Mouse (Mus musculus): ENCODE results near the gene Traf1. TPM values are rescaled to one million over a fixed set of nuclear protein-coding genes. Genes with fewer than 3 reads are reported as not detected.

Gene Traf1
- polyA plus RNA-seq, 1 experiment: 6.6 TPM

DNA sequence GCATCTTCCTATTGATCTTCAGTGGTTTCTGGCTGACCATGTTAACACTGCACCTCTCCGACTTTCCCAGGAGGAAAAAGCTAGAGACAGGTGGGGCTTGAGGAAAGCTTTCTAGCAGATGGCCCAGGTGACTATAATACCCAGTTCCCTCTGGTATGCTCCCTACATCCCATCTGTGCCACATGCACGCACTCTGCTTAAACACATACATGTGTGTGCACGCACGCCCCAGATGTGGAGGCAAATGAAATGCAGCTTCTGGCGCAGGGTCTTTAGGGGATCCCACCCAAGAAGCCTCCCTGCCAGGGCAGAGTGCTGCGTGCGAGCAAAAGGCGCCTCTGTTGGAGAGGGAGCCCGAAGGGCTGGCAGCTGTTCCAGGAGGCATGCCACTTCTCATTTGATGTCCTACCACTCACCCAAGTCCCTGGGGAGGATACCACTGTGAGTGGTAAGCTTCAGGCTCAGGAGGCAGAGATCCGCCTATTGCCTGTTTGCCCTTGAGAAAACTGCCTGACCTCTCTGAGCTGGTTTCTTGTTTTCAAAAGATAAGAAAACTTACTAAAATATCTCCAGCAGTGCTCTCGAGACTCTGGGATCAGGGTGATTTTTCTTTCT lies 20.4 kb downstream of the Traf1 start:
- DNase-seq (ENCODE audit: low spot score): no peak

DNA sequence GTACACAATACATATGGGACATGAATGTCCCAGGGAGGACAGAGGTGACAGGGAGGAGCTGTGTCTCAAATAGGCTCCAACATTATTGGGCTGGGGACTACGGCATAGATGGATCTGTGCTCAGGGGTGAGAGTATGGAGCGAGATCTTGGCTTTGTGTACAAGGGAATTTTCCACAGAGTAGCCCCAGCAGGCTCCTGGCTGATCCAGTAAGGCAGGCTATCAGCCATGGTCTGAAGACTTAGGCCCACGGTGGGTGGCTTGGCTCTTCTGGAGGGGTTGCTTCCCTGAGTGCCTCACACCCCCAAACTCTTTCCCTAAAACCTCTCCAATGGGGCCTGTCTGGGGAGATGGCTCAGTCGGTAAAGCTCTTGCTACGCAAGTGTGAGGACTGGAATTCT lies 21.3 kb downstream of the Traf1 start:
- DNase-seq (ENCODE audit: low spot score): no peak

DNA sequence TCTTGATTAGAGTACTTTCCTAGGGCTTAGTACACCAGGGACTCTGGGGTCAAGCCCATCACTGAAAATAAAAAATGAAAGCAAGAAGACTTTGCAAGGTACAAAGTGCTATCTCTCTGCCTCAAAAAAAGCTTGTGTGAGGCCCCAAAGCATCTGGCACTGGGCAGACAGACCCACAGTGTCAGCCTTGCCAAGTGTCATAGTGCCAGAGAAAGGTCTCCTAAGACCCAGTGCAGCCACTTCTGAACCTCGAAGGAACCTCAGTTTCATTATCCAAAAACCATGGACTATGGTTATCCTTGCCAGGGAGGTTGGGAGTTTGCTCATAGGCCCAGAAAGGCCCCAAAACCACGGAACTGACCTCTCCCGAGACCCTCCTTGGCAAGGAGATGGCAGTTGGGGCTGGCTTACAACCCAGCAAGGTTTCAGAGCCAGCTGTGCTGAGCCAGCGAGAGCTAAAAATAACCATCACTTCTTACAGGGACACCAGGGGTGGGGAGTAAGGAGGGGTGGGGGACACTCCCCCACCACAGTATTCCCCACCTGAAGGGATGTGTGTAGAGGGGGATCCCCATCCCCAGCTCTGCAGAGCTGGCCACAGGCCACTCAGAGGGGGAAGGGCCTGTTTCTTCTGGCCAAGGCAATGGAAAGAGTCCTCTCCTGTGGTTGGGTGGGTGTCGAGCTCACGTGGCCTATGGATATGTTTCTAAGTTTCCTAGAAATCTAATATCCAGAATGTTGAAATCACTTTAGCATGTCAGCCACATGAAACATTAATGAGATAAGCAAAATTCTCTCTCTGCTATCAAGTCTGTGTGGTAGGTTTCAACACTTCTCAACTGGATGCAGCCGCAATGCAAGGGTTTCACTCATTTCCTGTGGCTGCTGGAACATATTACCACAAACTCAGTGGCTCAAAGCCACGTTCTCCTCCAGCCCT lies 23.0 kb downstream of the Traf1 start:
- DNase-seq (ENCODE audit: low spot score): no peak

DNA sequence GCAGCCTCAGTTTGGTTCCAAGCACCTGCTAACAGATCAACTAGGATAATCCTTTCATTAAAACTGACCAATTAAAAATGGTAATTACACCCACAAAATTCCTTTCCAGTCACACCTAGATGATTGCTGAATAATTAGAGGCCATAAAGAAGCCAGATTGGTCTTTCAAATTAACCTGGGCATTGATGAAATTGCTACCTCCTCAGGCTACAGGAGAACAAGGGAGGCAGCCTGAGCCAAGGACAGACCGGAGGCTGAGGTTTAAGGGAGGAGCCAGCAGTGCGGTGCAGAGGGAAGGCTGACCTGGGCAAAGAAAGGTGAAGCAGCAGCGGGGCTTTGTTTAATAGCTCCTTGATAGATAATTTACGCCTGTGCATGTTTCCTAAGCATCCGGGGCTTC lies 24.1 kb downstream of the Traf1 start:
- DNase-seq (ENCODE audit: low spot score): no peak

DNA sequence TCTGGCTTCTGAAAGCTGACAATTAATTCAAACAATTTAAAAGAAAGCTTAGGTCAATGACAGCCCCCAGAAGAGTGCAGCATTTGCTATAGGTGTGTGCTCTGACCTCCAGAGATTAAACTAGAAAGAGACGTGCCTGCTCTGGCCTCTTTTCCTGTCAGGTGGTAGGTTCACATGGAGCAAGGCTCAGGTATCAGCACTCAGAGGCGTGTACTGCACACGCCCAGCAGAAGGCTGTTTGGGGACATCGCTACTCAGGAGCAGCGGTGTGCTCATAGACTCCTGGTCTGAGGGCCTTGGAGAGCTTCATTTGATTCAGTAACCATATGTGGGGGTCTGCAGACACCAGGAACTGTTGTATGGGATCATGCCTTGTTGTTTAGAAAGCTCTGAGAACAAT lies 34.3 kb downstream of the Traf1 start:
- DNase-seq (ENCODE audit: low spot score): no peak

DNA sequence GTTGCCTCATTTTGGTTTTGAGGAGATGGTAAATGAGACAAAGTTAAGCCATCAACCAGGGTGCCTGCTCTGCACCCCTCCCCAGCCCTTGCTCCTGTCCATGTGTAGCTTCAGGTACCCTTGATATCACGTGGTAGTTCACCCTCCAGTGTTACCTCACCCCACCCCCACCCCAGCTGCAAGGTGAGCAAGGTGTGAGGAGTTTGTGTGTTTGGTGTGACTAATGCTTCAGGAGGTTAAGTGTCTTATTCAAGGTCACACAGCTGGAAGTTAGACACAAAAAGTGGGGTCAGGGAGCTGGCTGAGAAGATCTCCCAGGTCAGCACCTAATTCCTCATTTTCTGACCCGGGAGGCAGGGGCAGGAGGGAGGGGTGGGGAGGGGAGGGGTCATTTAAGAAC lies 38.8 kb downstream of the Traf1 start:
- DNase-seq (ENCODE audit: low spot score): no peak

DNA sequence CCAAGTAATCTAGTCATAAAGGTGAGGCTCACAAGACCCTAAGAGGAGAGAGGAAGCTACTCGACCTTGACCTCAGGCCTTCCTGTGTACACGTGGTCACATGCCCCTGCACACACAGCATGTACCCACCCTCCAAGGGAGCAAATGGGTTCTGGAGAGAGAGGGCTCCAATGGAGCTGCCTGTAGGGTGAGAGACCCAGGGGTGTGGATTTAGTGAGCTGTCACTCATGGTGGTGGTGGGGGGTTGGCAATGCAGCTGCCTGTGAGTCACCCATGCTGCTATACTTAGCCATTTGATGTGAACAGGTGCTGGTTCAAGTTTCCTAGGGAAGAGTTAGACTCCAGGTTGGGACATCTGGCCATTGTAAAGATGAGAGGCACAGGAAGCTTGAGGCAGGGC lies 41.4 kb downstream of the Traf1 start:
- DNase-seq (ENCODE audit: low spot score): no peak

DNA sequence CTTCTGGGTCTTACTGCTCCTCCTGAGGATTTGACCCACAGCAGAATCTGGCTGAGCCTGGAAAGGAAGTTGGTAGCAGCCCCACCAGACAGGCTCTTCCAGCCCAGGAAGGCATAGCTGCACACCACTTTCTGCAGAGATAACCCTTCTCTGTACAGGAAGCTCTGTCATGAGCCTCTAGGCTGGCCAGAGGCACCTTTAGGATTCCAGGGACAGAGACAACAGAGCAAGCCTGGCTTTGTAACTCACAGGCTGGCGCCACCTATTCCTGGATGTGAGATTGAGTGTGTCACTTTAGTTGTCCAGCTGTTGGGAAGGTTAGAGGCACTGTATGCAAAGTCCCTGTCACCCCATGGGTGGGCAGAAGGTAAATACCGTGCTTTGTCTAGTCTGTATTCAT lies 46.5 kb downstream of the Traf1 start:
- DNase-seq (ENCODE audit: low spot score): no peak

DNA sequence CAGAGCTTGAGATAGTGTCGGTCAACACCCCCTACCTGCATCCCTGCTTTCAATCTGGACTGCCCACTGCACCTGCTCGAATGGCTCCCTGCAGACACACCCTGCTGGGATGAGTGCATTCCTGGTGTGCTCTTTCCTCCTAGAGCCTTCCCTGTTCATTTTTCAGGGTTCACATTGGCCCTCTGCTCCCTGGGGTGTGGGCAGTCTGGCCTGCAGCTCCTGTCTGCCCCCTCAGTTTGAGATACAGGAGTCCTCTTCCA lies 46.8 kb downstream of the Traf1 start:
- no peak for DNase-seq (ENCODE audit: low spot score)

DNA sequence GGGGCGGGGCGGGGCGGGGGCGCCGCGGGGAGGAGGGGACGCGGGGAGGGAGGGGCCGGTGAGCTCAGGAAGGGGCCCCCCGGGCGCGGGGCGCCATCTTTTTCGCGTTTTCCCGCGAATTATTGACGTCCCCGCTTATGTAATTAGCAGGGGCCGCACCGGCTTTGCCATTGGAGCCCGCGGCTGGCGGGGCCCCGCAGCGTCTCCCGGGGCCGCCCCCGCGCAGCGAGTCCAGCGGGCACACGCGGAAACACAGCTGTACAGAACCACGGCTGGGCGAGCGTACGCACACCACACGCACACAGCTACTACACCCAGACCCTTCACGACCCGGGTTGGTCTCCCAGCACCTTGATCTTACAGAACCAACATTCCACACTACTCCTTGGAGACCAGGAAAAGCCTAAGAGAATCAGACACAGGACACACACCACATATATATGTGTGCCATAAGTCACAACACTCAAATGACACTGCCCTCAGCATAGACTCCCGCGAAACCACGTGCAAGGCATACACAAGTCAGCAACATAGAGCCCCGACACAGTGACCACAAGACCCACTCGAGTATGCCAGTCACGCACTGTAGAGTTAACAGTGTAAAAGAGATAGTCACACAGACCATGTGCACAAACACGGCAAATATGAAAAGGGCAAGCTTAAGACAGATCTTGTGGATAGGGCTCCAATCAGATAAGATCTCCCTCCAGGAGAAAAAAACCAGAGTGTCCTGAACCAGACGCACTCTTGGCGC lies 47.3 kb downstream of the Traf1 start:
- DNase-seq (ENCODE audit: low spot score): no peak

DNA sequence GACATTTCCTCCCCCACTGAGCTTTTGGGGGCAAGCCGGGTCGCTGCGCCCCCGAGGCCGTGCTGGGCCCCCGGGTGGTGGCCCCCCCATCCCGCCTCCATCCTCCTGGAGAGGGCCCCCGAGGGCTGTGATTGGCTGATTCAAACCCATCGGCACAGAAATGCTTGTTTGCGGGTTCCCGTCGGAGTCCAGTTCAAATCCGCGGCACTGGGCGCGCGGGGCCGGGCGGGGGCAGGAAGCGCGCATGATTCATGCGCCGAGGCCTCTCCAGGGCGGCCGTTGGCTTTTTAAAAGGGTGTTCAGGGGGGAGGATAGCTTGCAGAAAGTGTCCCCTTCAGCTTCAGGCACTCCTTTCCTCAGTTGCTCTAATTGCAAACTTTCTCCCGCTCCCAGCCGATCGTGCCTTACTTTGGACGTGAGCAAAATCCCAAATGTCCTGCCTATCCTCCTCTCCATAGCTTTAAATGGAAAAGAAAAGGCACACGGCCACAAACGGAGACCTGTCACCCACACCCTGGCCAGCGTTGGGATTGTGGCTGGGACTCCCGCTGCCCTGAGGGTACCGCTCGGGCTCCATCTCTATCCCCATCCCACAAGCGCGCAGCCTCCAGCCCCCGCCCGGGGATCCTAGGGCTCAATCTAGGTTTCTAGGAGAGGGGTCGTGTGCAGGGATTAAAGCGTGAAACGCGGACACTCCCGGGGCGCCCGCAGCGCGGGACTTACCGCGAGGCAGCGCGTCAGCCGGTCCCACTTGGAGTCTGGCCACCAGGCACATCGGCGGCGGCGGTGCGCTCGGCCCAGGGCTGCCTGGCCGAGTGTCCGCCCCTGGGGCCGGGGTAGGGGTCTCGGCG lies 48.1 kb downstream of the Traf1 start, which contains the start of gene Phf19:
Gene Phf19, minus strand, starts transcription at position 809 of the 851 bp plus-strand sequence.
- peak; percentile 41 for DNase-seq (ENCODE audit: low spot score)

DNA sequence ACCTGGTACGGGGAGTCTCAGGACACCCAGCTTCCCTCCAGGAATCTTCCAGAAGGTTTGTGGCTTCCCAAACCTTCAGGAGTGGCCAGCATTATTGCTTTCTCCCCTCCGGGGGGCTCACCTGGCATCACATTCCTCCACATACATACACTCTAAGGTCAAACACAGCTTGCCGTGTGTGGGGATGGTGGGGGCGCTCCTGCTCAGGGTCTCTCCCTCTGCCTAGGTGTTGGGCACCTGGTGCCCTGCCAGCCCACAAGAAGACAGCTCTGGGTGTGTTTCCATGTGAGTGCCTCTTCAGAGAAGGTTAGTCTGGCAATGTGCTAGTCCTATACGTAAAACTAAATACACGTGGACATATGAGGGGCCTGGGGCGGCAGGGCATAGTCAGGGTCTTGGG lies 49.0 kb downstream of the Traf1 start:
- DNase-seq (ENCODE audit: low spot score): no peak

DNA sequence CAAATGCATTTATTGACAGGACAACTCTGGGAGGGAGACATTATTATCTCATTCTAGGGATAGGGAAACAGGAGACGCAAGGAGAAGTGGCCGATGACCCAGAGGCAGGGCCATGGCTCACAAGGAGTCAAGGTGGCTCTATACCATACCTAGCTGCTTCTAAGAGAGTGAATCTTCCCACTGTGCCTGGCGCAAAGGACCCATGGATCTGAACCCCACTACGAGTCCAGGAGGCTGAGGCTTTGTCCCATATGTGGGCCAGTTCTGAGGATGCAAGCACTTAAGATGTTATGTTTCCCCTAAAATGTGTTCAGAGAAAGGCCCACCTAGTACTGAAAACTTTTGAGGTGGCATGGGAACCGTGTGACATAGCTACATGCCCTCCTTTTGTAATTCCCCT lies 49.7 kb downstream of the Traf1 start:
- no peak for DNase-seq (ENCODE audit: low spot score)

DNA sequence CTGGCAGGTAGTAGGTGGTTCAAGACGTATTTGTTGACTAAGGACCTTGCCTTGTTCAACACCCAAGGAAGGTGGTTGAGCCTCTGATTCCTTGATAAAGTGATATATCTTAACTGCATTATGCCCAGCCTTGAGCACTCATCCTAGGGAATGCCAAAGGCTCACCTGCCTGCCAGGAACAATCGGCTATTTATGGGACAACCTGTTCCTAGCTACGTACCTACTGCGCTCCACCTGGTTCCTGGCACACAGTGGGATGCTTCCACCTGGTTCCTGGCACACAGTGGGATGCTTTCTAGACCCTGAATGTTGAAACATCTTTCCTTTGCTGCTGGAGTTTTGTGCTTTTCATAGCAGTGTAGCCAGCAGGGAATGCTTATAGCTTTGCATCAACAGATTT lies 51.9 kb downstream of the Traf1 start:
- no peak for DNase-seq (ENCODE audit: low spot score)

DNA sequence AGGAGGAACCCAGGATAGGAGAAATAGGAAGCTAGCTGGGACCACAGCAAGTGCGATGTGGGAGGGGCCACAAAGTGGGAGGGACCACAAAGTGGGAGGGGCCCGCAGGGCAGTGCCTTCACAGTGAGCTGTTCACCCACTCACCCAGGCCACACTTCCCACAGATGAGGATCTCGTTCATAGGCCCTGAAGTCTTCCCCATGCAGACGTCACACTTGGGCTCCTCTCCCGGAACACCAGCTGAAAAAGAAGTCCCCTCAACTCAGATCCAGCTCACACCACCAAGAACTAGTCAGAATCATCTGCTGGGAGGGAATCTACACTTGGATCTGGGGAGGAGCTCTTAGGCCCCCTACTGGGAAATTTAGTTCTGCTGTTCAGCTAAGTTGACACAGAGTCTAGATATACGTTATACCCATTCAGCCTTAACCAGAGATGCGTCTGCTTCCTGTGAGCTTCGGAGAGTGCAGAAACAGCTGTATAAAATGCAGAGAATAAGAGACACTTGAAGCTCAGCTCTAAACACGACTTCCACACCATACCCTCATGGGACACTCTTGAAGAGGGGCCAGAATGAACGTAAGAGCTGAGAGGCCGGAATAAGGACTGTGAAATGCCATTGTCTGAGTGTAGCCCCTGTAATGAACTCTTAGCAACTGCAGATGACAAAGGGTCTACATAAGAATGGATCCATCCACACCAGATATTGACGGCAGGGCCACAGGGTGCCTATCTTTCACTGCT lies 54.5 kb downstream of the Traf1 start:
- DNase-seq (ENCODE audit: low spot score): no peak

DNA sequence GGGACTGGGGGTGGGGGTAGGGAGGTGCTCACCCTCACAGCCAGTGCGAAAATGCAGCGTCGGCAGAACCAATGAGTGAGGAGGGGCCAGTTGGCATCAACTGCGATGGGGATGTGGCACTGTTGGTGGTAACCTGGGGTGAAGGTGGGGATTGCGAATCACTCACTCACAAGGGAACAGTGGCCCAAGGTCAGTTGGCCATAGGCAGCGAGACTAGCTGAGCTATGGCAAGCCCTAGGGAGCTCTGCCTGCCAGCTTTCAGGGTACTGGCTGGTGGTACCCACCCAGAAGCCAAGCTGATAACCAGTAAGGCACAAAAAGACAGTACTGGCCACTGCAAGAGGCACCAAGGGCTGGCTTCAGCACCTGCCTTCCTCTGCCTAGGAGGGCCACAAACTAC lies 55.1 kb downstream of the Traf1 start:
- DNase-seq (ENCODE audit: low spot score): no peak

DNA sequence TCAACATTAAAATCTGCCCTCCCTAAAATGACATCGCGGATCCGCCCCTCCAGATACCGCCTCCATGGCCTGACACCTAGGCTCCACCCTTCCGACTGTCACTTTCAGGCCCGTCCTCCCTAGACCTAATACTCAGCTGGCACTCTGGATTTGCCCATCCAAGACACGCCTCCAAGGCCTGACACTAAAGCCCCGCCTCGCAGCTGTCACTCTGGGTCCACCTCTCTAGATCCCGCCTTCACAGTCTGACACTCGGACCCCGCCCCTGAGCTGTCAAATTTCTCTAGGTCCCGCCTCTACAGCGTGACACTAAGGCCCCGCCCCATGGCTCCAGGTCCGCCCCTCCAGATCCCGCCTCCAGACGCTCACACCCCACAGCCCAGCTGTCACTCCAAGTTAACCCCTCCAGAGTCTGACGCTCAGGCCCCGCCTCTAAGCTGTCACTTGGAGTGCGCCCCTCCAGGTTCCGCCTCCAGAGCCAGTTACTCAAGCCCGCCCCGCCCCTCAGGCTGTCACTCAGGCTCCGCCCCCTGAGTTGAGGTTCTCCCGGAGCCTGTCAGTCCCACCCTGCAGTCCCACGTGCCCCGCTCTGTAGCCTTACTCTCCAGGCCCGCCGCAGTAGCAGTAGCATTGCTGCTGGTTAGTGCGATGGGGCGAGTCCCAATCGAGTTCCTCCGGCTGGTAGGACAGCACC lies 56.6 kb downstream of the Traf1 start:
- DNase-seq (ENCODE audit: low spot score): peak; percentile 86

DNA sequence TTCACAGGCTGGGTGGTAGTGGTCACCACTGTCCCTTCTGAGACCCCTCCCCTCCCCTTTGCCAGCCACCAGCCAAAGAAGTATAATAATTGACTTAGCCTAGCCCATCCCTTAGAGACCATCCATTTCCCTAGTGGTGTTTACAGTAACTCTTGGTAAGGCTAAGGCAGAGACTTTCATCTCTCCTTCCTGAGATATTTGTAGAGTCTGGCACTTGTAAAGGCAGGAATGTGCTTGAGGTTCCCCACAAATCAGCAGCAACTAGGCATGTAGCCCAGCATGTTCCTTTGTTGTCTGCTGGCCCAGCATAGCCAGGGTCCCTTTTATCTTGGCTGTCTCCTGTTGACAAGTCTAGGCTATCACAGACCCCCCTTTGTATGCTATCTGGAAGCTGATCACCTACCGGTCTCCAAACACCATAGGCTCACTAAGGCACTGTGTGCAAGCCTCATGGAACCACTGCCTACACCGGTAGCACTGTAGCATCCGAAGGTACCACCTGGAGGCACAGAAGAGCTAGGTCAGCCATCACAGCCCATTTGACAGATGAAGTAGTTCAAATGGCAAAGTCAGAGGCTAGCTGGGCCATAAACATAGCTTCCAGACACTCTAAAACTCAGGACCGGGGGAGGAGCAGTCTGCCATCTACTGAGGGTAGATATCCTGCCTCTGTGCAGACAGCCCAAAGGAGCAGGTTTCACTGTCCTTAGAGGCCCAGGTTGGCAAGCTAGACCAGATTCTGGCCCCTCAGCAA lies 57.7 kb downstream of the Traf1 start:
- no peak for DNase-seq (ENCODE audit: low spot score)

DNA sequence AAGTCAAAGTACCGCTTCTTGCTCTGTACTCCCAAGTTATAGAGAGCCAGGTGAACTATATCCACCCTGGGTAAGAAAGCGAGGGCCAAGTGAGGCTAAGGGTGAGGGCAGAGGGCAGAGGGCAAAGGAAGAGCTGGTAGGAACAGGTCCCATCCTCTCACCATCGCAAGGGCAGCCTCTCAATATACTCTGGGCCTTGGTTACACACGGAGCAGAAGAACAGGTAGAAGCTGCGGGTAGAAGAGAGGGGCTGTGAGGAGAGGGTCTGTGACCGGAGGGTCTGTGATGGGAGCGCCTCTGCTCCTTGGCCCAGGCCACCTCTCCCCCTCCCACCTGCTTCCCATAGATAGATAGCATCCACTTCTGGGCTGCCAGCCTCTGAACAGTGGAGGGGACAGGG lies 58.4 kb downstream of the Traf1 start:
- DNase-seq (ENCODE audit: low spot score): no peak

DNA sequence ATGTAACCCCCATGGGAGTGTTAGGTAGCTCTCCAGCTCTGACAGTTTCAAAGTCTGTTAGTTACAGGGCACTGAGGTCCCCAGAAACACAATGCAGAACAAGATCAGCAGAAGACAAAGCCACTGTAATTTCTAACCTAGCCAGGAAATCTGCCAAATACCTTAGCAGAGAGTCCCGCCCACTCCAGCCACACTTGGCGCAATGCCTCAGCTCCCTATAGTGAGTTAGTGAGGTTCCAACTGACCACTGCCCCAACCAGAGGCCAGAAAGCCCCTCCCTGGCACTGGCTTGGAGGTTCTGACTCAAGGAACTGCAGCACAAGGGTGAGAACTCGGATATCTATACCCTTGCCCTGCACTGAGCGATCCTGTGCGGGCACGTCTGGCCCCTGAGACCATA lies 58.8 kb downstream of the Traf1 start:
- DNase-seq (ENCODE audit: low spot score): no peak

Data from urinary bladder, adult 2 months (tissue).